Mouse (Mus musculus): Measurements from ENCODE around the gene Cep112. TPM values are rescaled to one million over a fixed set of nuclear protein-coding genes. Genes with fewer than 3 reads are reported as not detected.

Cep112 gene
- total and polyA plus RNA-seq, 3 experiments = 0.48 to 12.0 (median 9.0) TPM

- DNase-seq = no peak
Observed at GRCm38 (mm10) chr11:108447148-108447547, 22.2 kb downstream of the Cep112 start.

DNA sequence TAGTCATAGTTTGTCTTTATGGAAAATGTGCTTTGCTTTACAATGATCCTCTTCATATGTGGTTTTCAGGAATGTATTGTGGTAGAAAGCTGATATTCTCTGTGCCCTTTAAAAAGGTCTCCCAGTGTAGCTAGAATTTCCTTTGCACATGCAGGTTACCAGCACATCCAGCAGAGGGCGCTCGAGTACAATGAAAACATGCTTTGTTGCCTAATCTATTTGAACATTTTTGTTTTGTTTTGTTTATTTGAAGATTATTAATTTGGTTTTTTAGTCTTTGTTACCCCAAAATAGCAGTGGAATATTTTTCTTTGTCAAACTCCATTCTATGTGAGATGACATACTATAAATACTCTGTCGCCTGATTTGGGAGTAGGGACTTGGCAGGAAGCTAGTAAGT lies 24.8 kb downstream of the Cep112 start:
- peak; percentile 65 for DNase-seq

GRCm38 (mm10) chr11:108459599-108459998 lies 34.6 kb downstream of the Cep112 start:
- no peak for DNase-seq

GRCm38 (mm10) chr11:108464138-108464537 lies 39.1 kb downstream of the Cep112 start:
- no peak for DNase-seq

DNA sequence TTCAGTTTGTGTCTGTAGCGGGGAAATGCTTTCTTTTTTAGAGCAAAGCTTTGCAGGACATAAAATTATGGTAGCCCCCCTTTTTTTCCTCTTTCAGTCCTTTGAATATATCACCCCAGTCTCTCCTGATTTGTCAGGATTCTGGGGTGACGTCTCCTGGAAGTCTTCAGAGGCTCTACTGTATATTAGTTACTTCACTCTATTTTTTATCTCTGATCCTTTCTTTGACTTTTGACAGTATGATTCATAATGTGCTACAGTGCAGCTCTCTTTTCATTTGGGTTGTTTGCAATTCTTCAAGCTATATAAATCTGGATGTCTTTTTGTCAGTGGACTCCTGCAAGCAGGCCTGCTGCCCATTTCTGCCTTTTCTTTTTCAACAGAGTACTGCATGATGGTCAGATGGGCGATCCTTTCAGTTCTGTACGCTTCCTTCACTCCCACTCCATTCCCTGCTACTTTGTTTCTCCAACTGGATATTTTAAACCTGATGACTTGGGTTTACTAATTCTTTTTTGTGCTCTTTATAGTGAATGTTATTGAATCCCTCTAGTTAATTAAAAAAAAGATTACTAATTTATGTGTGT lies 39.8 kb downstream of the Cep112 start:
- DNase-seq = no peak

GRCm38 (mm10) chr11:108475738-108476137 lies 50.7 kb downstream of the Cep112 start:
- DNase-seq = peak; percentile 32

- DNase-seq = no peak
Observed at GRCm38 (mm10) chr11:108476226-108476625, 51.2 kb downstream of the Cep112 start.

GRCm38 (mm10) chr11:108483976-108484375 lies 59.0 kb downstream of the Cep112 start:
- no peak for DNase-seq

DNA sequence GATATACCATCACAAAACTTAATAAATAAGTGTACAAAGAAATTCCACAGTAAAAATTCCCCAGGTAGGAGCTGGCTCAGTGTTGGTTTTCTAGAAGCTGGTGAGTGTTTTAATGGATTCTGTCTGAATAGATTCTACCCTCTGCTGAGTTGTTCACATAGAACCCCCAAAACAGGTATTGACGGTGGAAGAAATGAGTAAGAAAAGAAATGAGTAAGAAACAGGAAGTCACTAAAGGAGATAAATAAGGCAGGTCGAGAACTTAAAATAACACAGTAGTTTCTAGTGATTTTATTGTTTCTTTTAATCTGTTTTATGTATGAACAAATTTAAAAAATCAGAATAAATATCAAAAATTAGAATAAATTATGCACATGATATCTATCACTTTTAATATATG lies 63.3 kb downstream of the Cep112 start:
- no peak for DNase-seq

DNA sequence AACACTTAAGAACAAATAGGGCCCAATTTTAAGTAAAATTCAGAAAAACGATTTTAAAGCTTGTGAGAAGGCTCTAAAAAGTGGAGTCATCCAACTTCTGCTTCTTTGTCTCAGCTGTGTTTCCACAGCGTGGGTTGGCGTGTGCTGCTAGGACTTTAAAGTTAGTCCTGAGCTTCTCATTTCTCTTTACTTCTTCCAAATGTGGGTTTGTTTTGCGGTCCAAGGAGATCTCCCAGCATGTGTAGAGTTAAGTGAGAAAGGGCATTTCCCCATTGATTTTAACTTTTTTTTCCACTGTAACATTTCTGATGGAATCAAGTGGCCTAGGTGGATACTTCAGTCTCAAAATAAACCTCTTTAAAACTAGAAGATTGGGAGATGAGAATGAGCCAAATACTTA lies 64.9 kb downstream of the Cep112 start:
- no peak for DNase-seq

DNA sequence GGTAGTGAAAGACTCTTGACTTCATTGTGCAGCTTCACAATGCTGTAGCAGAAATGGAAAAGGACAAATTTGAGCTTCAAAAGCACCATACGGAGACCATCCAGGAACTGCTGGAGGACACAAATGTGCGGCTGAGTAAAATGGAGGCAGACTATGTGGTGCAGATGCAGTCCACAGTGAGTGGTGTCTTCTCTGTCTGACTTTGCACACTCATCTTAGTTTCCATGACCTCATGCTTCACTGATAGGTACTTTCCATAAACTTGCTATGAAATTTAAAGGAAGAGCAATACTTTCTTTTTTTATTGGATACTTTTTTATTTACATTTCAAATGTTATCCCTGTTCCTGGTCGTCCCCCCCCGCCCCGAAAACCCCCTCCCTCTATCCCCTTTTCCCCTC lies 83.2 kb downstream of the Cep112 start:
- DNase-seq = no peak

- no peak for DNase-seq
Observed at GRCm38 (mm10) chr11:108527725-108528363, 102.9 kb downstream of the Cep112 start.

DNA sequence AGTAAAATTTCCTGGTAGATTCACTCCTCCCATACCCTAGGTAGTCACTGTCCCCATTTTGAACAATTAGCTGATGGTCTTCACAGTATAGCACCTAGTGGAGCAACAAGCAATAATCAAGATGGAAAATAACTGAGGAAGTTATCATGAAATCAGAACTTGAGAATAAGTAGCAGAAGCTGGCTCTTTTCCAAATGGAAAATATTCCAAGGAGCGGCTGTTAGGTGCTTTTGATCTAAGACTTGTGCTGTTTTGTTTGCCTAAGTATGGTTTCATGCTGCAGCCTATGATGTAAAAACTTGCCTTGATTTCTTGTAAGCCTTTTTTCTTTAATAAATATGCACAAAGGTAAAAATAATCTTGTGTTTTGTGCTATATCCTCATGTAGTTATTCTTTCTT lies 107.9 kb downstream of the Cep112 start:
- DNase-seq = no peak

GRCm38 (mm10) chr11:108534014-108534413 lies 109.0 kb downstream of the Cep112 start:
- DNase-seq = no peak

- DNase-seq = no peak
Observed at GRCm38 (mm10) chr11:108552997-108553622, 128.1 kb downstream of the Cep112 start.

DNA sequence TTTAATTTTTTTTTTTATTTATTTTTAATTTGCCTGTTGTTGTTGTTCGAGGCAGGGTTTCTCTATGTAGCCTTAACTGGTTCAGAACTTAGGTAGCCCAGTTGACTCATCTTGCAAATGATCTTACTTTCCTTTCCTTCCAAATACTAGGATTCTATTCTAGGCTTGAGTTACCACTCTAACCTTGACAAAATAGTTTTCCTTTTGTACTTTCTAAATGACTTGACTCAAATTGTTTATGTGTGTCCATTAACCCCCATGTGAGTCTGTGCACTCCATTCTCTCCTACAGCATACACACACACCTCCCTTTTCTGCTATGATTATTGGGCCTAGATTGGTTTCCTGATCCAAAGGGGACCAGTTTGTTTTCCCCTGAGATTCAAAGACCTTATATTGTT lies 128.9 kb downstream of the Cep112 start:
- DNase-seq = no peak

DNA sequence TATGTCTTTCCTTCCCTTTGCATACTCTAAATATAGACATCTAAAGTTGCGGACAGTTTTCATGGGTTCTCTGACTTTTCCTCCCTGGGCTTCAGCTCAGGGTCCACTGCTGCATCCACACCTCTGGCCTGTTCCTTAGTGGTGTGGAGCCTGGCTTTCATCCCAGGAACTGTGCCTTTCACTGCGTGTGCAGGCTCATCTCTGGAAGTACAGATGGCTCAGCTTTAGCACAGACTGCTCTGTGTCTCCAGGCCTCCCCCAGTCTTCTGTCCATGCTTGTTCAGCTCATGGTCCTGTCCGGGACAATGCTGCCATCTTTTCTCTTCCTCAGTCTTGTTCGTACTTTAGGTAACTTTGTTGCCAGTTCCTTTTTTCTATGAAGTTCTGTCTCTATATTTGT lies 133.6 kb downstream of the Cep112 start:
- DNase-seq = no peak

- DNase-seq = no peak
Observed at GRCm38 (mm10) chr11:108559506-108559905, 134.5 kb downstream of the Cep112 start.

DNA sequence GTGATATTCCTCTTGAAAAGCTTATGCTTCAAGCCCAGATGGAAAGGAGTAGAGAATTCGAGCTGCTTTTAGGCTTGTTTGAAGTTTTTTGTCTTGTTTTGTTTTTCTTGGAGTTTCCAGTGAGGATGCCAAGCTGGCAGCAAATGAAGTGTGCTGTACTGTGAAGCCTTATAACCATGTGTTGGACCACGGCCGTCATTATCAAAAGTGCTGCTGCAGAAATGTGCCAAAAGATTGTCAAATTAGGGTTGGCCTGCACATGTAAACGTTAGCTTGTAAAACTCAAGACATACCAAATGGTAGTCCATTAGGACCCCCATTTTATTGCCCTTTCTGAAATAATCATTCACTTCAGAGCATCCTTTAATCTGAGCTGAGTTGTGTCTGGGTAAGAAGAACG lies 137.1 kb downstream of the Cep112 start:
- DNase-seq = no peak

DNA sequence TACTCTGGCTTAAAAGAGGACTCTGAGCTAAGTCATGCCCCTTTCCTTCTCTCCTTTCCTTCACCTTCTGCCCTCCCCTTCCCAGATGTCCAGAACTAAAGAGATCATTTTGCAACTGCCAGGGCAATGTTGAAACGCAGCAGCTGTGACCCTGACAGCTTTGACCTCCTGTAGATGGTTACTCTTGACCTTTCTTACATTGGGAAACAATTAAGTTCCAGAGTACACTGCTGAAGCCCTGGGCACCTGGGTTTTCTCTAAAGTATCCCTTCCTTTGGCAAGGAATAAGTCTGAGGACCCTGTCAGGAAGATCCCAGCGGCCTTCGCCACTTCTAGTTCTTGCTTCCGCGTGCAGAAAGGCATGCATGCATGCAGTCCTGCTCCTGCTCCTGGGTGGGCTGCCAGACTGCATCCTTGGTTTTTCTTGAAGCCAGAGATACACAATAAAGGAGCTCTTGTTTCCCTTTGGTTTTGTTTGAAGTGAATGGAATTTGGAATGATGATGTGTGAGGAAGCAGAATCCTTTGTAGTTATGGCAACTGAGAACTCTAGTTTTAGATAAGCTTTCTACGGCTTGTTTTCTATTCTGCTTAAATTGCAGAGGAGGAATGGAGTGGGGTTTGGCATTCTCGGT lies 161.7 kb downstream of the Cep112 start:
- peak; percentile 36 for DNase-seq

GRCm38 (mm10) chr11:108593207-108593958 lies 168.4 kb downstream of the Cep112 start:
- DNase-seq = no peak

DNA sequence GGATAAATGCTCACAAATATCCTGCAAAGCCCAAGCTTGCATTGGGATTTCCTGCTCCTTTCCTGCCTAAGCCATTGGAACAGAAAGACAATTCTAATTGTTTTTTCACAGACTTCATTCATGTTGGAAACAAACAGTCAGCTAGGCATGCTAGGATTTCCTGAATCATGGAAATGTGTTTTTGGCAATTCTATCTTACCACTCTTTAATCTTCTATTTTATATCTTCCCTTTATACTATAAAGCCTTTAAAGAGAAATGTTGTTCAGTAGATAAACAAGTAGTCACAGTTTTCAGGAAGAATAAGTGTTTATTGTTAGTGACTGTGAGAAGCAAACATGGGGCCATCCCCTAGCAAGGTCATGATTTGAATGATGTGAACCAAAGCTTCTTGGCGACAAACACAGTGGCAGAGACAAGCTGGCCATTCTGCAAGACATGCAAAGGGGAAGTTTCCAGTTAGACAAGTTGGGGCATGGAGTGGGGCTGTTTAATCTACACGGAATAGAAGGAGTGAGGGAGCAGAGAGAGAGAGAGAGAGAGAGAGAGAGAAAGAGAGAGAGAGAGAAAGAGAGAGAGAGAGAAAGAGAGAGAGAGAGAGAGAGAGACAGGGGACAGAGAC lies 169.1 kb downstream of the Cep112 start:
- DNase-seq = no peak

Data from adrenal gland, adult 2 months (tissue).